Mouse (Mus musculus): ENCODE measurements around the gene Dnm3. TPM values are rescaled to one million over a fixed set of nuclear protein-coding genes. Genes with fewer than 3 reads are reported as not detected.

The Dnm3 gene
- polyA plus RNA-seq, 2 experiments, result 14.7 to 21.9 TPM

GRCm38 (mm10) chr1:162135451-162136213 is 342.2 kb downstream of the Dnm3 start:
- no peak overlapping the region; the same call in 1 of the 2 replicates for H3K4me2 ChIP-seq (replicated peaks; ENCODE audit: low read depth, low read length, severe bottlenecking)
- DNase-seq (ENCODE audit: low spot score) (peak; percentile 29), ATAC-seq (ENCODE audit: low FRiP score, low read depth) (no peak)
- TF ChIP-seq POLR2A (IDR thresholded peaks at IDR 0.05; ENCODE audit: borderline replicate concordance, extremely low read depth, insufficient read depth, insufficient read length), result no peak
- no peaks in the 10 kb centered on the region for H3K36me3 ChIP-seq (ENCODE audit: control insufficient read depth, insufficient read depth, low read length)
- no peak overlapping the region for H3K9ac ChIP-seq (ENCODE audit: low read depth, low read length, severe bottlenecking)
- no peak overlapping the region for H3K4me3 ChIP-seq (replicated peaks; ENCODE audit: low read length)
- H3K27ac ChIP-seq (replicated peaks; ENCODE audit: low read depth, low read length), result peak overlapping the region; percentile 83
- H3K27me3 ChIP-seq (ENCODE audit: control insufficient read depth, insufficient read depth, low read length), result no peaks in the 10 kb centered on the region
- H3K9me3 ChIP-seq (ENCODE audit: control insufficient read depth, low read length), result no peaks in the 10 kb centered on the region
- 62% methylated on average over 11 of the region's 11 CpGs for WGBS
- H3K4me1 ChIP-seq (ENCODE audit: control insufficient read depth, insufficient read depth, low read length), result peaks cover 24% of the 10 kb centered on the region

DNA sequence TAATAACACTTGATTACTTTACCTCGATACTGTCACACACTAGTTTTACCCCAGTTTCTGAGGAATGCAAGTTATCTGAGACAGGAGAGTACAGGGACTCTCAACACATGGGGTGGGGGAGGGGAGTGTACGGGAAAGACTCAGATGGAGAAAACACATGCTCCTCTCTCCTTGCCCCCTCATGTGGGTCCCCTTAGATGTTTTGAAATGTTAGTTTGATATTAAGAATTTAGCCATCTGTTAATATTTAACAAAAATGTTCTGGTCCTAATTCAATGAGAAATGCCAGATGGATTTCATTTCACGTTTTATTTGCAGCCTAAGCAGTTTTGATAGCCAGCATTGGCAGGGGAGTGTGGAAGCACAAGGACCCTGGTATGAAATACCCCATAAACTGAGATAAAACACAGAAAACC is 343.2 kb downstream of the Dnm3 start:
- ATAC-seq (ENCODE audit: low FRiP score, low read depth) (peak; percentile 79), DNase-seq (ENCODE audit: low spot score) (peak; percentile 73)
- Histone ChIP-seq H3K4me2 (replicated peaks; ENCODE audit: low read depth, low read length, severe bottlenecking) (0 out of 2 replicates have a peak overlapping the region, but pooled peaks have one; percentile 11), H3K9me3 (ENCODE audit: control insufficient read depth, low read length) (no peaks in the 10 kb centered on the region), H3K9ac (ENCODE audit: low read depth, low read length, severe bottlenecking) (no peak overlapping the region), H3K4me1 (ENCODE audit: control insufficient read depth, insufficient read depth, low read length) (peaks cover 24% of the 10 kb centered on the region), H3K4me3 (replicated peaks; ENCODE audit: low read length) (no peak overlapping the region), H3K27me3 (ENCODE audit: control insufficient read depth, insufficient read depth, low read length) (no peaks in the 10 kb centered on the region), H3K36me3 (ENCODE audit: control insufficient read depth, insufficient read depth, low read length) (no peaks in the 10 kb centered on the region), H3K27ac (replicated peaks; ENCODE audit: low read depth, low read length) (peak overlapping the region; percentile 83)
- WGBS, result 14% methylated on average over 3 of the region's 3 CpGs
- TF ChIP-seq POLR2A (IDR thresholded peaks at IDR 0.05; ENCODE audit: borderline replicate concordance, extremely low read depth, insufficient read depth, insufficient read length), result no peak

DNA sequence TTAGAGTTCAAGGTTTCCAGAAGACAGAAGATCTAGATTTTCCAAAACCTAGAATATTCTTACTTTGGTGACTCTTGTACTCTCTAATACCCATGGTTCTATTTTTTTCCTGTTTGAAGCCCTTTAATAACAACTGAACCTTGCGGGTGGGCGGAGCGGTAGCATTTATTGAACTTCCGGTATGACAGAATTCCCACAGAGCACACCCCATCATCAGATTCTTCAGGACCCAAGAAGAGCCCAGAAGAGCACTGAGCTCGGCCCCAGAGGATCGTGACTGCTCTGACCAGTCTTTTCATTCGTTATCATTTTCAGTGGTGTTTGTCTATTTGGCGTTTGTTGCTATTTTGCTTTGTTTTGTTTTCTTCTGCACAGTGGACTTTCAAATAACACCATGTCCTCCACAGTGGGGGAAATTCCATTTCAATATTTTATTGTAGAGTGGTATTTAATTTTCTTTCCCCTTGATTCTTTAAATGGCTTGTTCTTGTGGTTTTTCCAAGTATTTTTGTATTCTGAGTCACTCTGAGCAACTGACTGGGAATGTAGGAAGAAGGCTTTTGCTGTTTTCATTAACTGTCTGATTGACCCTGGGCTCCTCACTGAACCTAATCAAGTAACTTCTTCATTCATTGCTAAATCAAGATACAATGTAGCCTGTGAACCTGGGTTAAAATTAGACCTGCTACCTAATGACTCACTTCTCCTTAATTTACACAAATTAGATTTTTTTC is 344.8 kb downstream of the Dnm3 start:
- H3K27ac ChIP-seq (replicated peaks; ENCODE audit: low read depth, low read length), result peak overlapping the region; percentile 83
- ATAC-seq (ENCODE audit: low FRiP score, low read depth), result no peak

GRCm38 (mm10) chr1:162126856-162127792 is 350.7 kb downstream of the Dnm3 start:
- DNase-seq (ENCODE audit: low spot score) (peak; percentile 64), ATAC-seq (ENCODE audit: low FRiP score, low read depth) (peak; percentile 86)
- H3K4me1 ChIP-seq (ENCODE audit: control insufficient read depth, insufficient read depth, low read length), result peaks cover 44% of the 10 kb centered on the region
- H3K9ac ChIP-seq (ENCODE audit: low read depth, low read length, severe bottlenecking), result no peak overlapping the region
- no peaks in the 10 kb centered on the region for H3K9me3 ChIP-seq (ENCODE audit: control insufficient read depth, low read length)
- no peaks in the 10 kb centered on the region for H3K27me3 ChIP-seq (ENCODE audit: control insufficient read depth, insufficient read depth, low read length)
- peak overlapping the region; percentile 33; the same call in 1 of the 2 replicates for H3K4me2 ChIP-seq (replicated peaks; ENCODE audit: low read depth, low read length, severe bottlenecking)
- no peak overlapping the region for H3K4me3 ChIP-seq (replicated peaks; ENCODE audit: low read length)
- no peak for TF ChIP-seq POLR2A (IDR thresholded peaks at IDR 0.05; ENCODE audit: borderline replicate concordance, extremely low read depth, insufficient read depth, insufficient read length)
- no peaks in the 10 kb centered on the region for H3K36me3 ChIP-seq (ENCODE audit: control insufficient read depth, insufficient read depth, low read length)
- H3K27ac ChIP-seq (replicated peaks; ENCODE audit: low read depth, low read length), result peak overlapping the region; percentile 81
- 27% methylated on average over 8 of the region's 8 CpGs for WGBS

More for the DNA sequence above, 344.8 kb downstream of the Dnm3 start:
- no peak overlapping the region for H3K4me2 ChIP-seq (replicated peaks; ENCODE audit: low read depth, low read length, severe bottlenecking)
- H3K9ac ChIP-seq (ENCODE audit: low read depth, low read length, severe bottlenecking), result no peak overlapping the region
- no peaks in the 10 kb centered on the region for H3K9me3 ChIP-seq (ENCODE audit: control insufficient read depth, low read length)
- H3K4me3 ChIP-seq (replicated peaks; ENCODE audit: low read length), result no peak overlapping the region
- WGBS, result 84% methylated on average over 8 of the region's 8 CpGs
- H3K27me3 ChIP-seq (ENCODE audit: control insufficient read depth, insufficient read depth, low read length), result no peaks in the 10 kb centered on the region
- DNase-seq (ENCODE audit: low spot score), result no peak
- TF ChIP-seq POLR2A (IDR thresholded peaks at IDR 0.05; ENCODE audit: borderline replicate concordance, extremely low read depth, insufficient read depth, insufficient read length), result no peak
- peaks cover 27% of the 10 kb centered on the region for H3K4me1 ChIP-seq (ENCODE audit: control insufficient read depth, insufficient read depth, low read length)
- H3K36me3 ChIP-seq (ENCODE audit: control insufficient read depth, insufficient read depth, low read length), result no peaks in the 10 kb centered on the region

Data from limb, embryonic 14.5 days (tissue).